9 mouse cellular contexts compared by ENCODE assay signal in the genomic region with DNA sequence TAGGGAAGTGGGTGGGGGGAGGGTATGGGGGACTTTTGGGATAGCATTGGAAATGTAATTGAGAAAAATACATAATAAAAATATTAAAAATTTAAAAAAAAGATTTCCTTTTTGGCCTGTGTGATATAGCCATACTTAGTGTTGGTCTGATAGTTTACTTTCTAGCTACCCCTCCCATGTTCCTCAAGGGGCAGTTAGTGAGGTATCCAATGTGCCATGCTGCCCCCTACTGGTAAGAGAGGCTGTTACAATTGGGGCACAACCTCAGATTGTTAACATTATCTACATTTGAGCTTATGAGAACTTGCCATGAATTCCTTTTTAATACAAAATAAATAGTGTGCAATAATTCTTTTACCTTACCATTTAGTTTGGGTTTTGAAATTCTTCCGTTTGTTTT.
A peak's percentile ranks its signal among the peaks of the same experiment; 100 is the strongest.
DNase-seq lines count a peak whose midpoint lies in the region; ATAC-seq and TF ChIP-seq lines count a peak whose summit lies in the region.
"Had no signal": no experiment of that assay in that cellular context is flagged by ENCODE, and none has a peak within 500 bp of the region (broad histone marks: within the 10 kb centered on the region; RNA-seq: fewer than 3 reads in every experiment).

No protein-coding gene starts in this region.

- no peak overlapping the region for H3K27ac ChIP-seq in cortical plate, adult 2 months (ENCODE audit: insufficient read depth, low read length)
- no peak overlapping the region for H3K27ac ChIP-seq in liver, embryonic 11.5 days (ENCODE audit: low read depth, low read length)
- H3K27ac ChIP-seq: macrophage had no signal

- no peak for TF ChIP-seq POLR2A in cortical plate, adult 2 months (IDR thresholded peaks at IDR 0.05; ENCODE audit: extremely low read depth, insufficient read depth, low read length)

- H3K27me3 ChIP-seq in liver, embryonic 11.5 days (replicated peaks; ENCODE audit: control insufficient read depth, insufficient read depth, low read length): no peaks in the 10 kb centered on the region
- no peaks in the 10 kb centered on the region for H3K27me3 ChIP-seq in splenic B cell, adult 2 months (ENCODE audit: control insufficient read depth, insufficient read depth, low read length, poor library complexity, severe bottlenecking)

- peak; percentile 82 to 87; a peak in 3 of 4 replicates for ATAC-seq in hematopoietic stem cell, adult 5-6 weeks (replicated peaks in 1 of 2; ENCODE audit: insufficient read depth in 1 of 2, low FRiP score in 2 of 2, low TSS enrichment in 1 of 2, low read depth in 1 of 2, poor library complexity in 2 of 2, severe bottlenecking in 2 of 2)
- 0 out of 2 replicates have a peak, but pooled peaks have one; percentile 54 for ATAC-seq in liver, embryonic 11.5 days (replicated peaks; ENCODE audit: low FRiP score)

- WGBS in liver, embryonic 11.5 days: 34% methylated on average over 1 of the region's 1 CpGs

- H3K9ac ChIP-seq in liver, embryonic 11.5 days (ENCODE audit: low read depth, low read length): no peak overlapping the region

- no peaks in the 10 kb centered on the region for H3K36me3 ChIP-seq in liver, embryonic 11.5 days (ENCODE audit: control insufficient read depth, insufficient read depth, low read length)
- H3K36me3 ChIP-seq in splenic B cell, adult 2 months (ENCODE audit: control insufficient read depth, insufficient read depth, low read length, poor library complexity, severe bottlenecking): no peaks in the 10 kb centered on the region

- H3K4me2 ChIP-seq in liver, embryonic 11.5 days: no peak overlapping the region

- no peaks in the 10 kb centered on the region for H3K4me1 ChIP-seq in cortical plate, adult 2 months (ENCODE audit: control insufficient read depth, insufficient read depth, low read length)
- H3K4me1 ChIP-seq in liver, embryonic 11.5 days (replicated peaks; ENCODE audit: control insufficient read depth, insufficient read depth, low read length): no peaks in the 10 kb centered on the region

- no peak overlapping the region for H3K4me3 ChIP-seq in cortical plate, adult 2 months (ENCODE audit: insufficient read depth, low read length)
- H3K4me3 ChIP-seq in liver, embryonic 11.5 days (ENCODE audit: low read depth, low read length): no peak overlapping the region

- peak; percentile 15 for DNase-seq in cerebellum, adult 9-10 months
- DNase-seq in cerebellum, adult 9-11 months: no peak
- peak; percentile 33 for DNase-seq in right cerebral cortex, postnatal 4 days
- no peak for DNase-seq in right cerebral cortex, adult 18-20 months
- no peak for DNase-seq in liver, embryonic 11.5 days (ENCODE audit: low spot score)
- peak; percentile 6 for DNase-seq in splenic B cell, adult 2 months (ENCODE audit: low read depth, low spot score)

- TF ChIP-seq CTCF in cortical plate, adult 2 months (IDR thresholded peaks at IDR 0.05; ENCODE audit: extremely low read depth, insufficient read depth, low read length): peak; percentile 73

- no peaks in the 10 kb centered on the region for H3K9me3 ChIP-seq in liver, embryonic 11.5 days (ENCODE audit: control insufficient read depth, low read length)

Comparison
In these comparisons a context has a peak if more than half of its experiments do, and no peak if none do; other contexts are left out.
1. DNase-seq: peak in cerebellum, adult 9-10 months (single experiment), right cerebral cortex, postnatal 4 days (single experiment) and splenic B cell, adult 2 months (single experiment); none in cerebellum, adult 9-11 months (single experiment), right cerebral cortex, adult 18-20 months (single experiment) and liver, embryonic 11.5 days (single experiment).